Mouse (Mus musculus): Measurements from ENCODE around the gene Spem2.

DNA sequence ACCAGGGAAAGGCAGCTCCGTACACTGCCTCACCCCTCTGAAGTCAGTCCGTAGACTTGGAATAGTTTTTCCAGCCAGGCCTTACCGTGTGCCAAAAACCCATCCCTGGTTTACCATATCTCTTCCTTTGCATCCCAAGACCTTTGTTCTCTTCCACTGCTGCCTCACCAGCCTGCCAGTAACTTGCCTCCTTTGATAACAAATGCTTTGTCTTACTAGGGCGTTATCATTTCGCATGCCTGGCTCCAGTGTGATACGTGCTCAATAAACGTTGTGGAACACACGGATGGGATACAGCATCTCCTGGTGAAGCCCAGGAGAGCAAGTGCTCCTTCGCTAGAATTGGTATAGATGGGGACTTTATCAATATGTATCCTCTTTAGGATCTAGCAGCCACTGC is 49.1 kb upstream of the Spem2 start:
- TF ChIP-seq CTCF (IDR thresholded peaks at IDR 0.05; ENCODE audit: low read depth): no peak
- TF ChIP-seq EP300 (IDR thresholded peaks at IDR 0.05; ENCODE audit: low read depth): peak; percentile 61
